Mouse (Mus musculus) heart, embryonic 16.5 days (tissue): ENCODE data around the gene Dcx. TPM values are rescaled to one million over a fixed set of nuclear protein-coding genes. Genes with fewer than 3 reads are reported as not detected.

ENCODE experiments used
- ATAC-seq: fragments of 200-750 bp; cut with Nextera tagmentation; replicated peaks from 2 replicates; pipeline ENCODE4 v1.8.0; 2017; ENCODE audit warnings: moderate number of reproducible peaks; ENCODE audit not compliant: insufficient read depth, low FRiP score; ENCODE audit errors: extremely low read depth
- H3K27ac ChIP-seq: fragments of 300-500 bp; sonication (generic); 2 replicates; pipeline ENCODE4 v1.5.1; 2014; ENCODE audit warnings: mild to moderate bottlenecking, low read length, control low read depth, moderate library complexity
- H3K27me3 ChIP-seq: fragments of 300-500 bp; sonication (generic); 2 replicates; pipeline ENCODE4 v1.6.1; 2014; ENCODE audit warnings: low read length, mixed read lengths; ENCODE audit not compliant: control insufficient read depth, insufficient read depth
- H3K36me3 ChIP-seq: fragments of 300-500 bp; sonication (generic); 2 replicates; pipeline ENCODE4 v1.6.1; 2014; ENCODE audit not compliant: control insufficient read depth, insufficient read depth
- H3K4me1 ChIP-seq: fragments of 300-500 bp; sonication (generic); 2 replicates; pipeline ENCODE4 v1.6.1; 2014; ENCODE audit warnings: low read length, mixed read lengths; ENCODE audit not compliant: control insufficient read depth, insufficient read depth
- H3K4me2 ChIP-seq: fragments of 300-500 bp; sonication (generic); 2 replicates; pipeline ENCODE4 v1.6.1; 2014; ENCODE audit warnings: low read depth, mild to moderate bottlenecking, control low read depth, low read length
- H3K4me3 ChIP-seq: fragments of 300-500 bp; sonication (generic); 2 replicates; pipeline ENCODE4 v1.5.1; 2014; ENCODE audit warnings: mild to moderate bottlenecking, control low read depth, low read length
- H3K9ac ChIP-seq: fragments of 300-500 bp; sonication (generic); 2 replicates; pipeline ENCODE4 v1.6.1; 2014; ENCODE audit warnings: low read length, control low read depth
- H3K9me3 ChIP-seq: fragments of 300-500 bp; sonication (generic); replicated peaks from 2 replicates; pipeline ENCODE4 v1.6.1; 2016; ENCODE audit warnings: low read length; ENCODE audit not compliant: control insufficient read depth
- WGBS: fragments of 180-500 bp; shearing (Covaris S2); extraction: QIAGEN DNeasy Blood & Tissue Kit; methylation state at CpG from one replicate; pipeline ENCODE4 v1.1.7; 2014; 5-methylcytosine and 5-hydroxymethylcytosine counted together
- microRNA-seq: library from miRNA; unstranded; fragments of <30 nt; microRNA quantifications from one replicate; pipeline ENCODE4, GENCODE M21; 2017
- polyA plus RNA-seq: library from polyadenylated mRNA; unstranded; fragments of >200 nt; fragmentation: Nextera tagmentation; extraction: Ambion mirVana; gene quantifications from 2 replicates; pipeline ENCODE4 v1.2.1, GENCODE M21; 2015

Dcx gene
- polyA plus RNA-seq, 1 experiment from 2014 or later = 0.14 TPM

GRCm38 (mm10) chrX:143851351-143851750 lies 81.8 kb downstream of the Dcx start:
- H3K4me2 ChIP-seq = no peak overlapping the region
- ATAC-seq = no peak
- 68% methylated on average over 3 of the region's 3 CpGs for WGBS
- no peaks in the 10 kb centered on the region for H3K36me3 ChIP-seq
- H3K4me1 ChIP-seq = no peaks in the 10 kb centered on the region
- no peaks in the 10 kb centered on the region for H3K9me3 ChIP-seq
- no peak overlapping the region for H3K4me3 ChIP-seq
- no peaks in the 10 kb centered on the region for H3K27me3 ChIP-seq
- no peak overlapping the region for H3K27ac ChIP-seq
- H3K9ac ChIP-seq = no peak overlapping the region

GRCm38 (mm10) chrX:143849969-143850368 lies 83.1 kb downstream of the Dcx start:
- H3K4me2 ChIP-seq = no peak overlapping the region

DNA sequence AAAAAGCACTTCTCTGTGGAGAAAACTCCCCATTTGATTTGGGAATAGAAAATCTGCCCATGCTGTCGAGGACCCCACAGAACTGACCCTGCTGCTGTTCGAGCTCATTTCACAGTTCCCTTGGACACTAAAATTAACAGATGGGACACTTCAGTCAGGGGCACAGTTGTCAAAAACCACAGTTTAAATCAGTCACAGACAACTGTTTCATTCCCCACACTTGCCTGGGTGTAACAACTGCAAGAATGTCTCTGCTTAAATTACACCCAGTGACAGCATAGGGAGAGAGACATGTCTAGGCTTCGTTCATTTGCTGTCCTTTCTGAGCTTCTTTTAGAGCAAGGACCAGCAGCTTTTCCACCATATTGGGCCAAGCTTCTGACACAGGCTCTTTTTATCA lies 86.5 kb downstream of the Dcx start:
- Histone ChIP-seq H3K4me2 (no peak overlapping the region), H3K36me3 (no peaks in the 10 kb centered on the region), H3K4me3 (no peak overlapping the region), H3K27ac (no peak overlapping the region), H3K27me3 (no peaks in the 10 kb centered on the region), H3K4me1 (no peaks in the 10 kb centered on the region), H3K9me3 (no peaks in the 10 kb centered on the region), H3K9ac (no peak overlapping the region)
- no peak for ATAC-seq
- 70% methylated on average over 3 of the region's 3 CpGs for WGBS

More at GRCm38 (mm10) chrX:143849969-143850368, 83.1 kb downstream of the Dcx start:
- Histone ChIP-seq H3K27me3 (no peaks in the 10 kb centered on the region), H3K9me3 (no peaks in the 10 kb centered on the region), H3K9ac (no peak overlapping the region), H3K36me3 (no peaks in the 10 kb centered on the region), H3K4me1 (no peaks in the 10 kb centered on the region), H3K4me3 (no peak overlapping the region), H3K27ac (no peak overlapping the region)
- 76% methylated on average over 3 of the region's 3 CpGs for WGBS
- ATAC-seq = no peak

- 26% methylated on average over 4 of the region's 4 CpGs for WGBS
- Histone ChIP-seq H3K4me2 (peak within 1 kb of the TSS; percentile 61), H3K9me3 (no peaks in the 10 kb centered on the region), H3K4me1 (no peaks in the 10 kb centered on the region), H3K27ac (peak within 1 kb of the TSS; percentile 46), H3K27me3 (no peaks in the 10 kb centered on the region), H3K9ac (peak within 1 kb of the TSS; percentile 59), H3K36me3 (no peaks in the 10 kb centered on the region), H3K4me3 (peak within 1 kb of the TSS; percentile 49)
- no peak; the same call in 1 of the 2 replicates for ATAC-seq
Measured at GRCm38 (mm10) chrX:143827212-143827611, 105.9 kb downstream of the Dcx start, which contains the start of gene Capn6. TSS of gene Capn6 (minus strand) at chrX:143827414.

- 20% methylated on average over 4 of the region's 4 CpGs for WGBS
- Histone ChIP-seq H3K4me3 (peak overlapping the region; percentile 49), H3K4me1 (no peaks in the 10 kb centered on the region), H3K9me3 (no peaks in the 10 kb centered on the region), H3K27me3 (no peaks in the 10 kb centered on the region), H3K4me2 (peak overlapping the region; percentile 61), H3K9ac (peak overlapping the region; percentile 59), H3K27ac (peak overlapping the region; percentile 46), H3K36me3 (no peaks in the 10 kb centered on the region)
- no peak for ATAC-seq
Measured at GRCm38 (mm10) chrX:143826521-143826920, 106.6 kb downstream of the Dcx start.

DNA sequence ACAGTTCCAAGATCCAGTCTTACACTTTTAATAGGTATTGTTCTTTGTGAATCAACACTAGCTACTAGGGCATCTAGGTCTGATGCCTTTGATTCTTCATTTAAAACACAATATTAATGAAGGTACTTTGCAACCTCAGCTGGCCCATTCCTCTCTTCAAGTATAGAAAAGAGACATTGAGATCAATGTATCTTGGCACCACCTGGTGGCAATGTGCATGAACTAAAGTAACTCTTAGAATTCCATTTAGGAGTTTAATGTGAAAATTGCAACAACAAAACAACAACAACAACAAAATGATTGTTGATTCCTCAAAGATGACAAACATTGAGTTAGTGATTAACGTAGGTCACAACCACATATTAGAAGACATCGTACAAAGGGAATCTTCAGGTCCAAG lies 114.2 kb downstream of the Dcx start:
- Histone ChIP-seq H3K27me3 (no peaks in the 10 kb centered on the region), H3K27ac (no peak overlapping the region), H3K9me3 (no peaks in the 10 kb centered on the region), H3K36me3 (no peaks in the 10 kb centered on the region), H3K9ac (no peak overlapping the region), H3K4me3 (no peak overlapping the region), H3K4me2 (no peak overlapping the region), H3K4me1 (no peaks in the 10 kb centered on the region)
- no peak for ATAC-seq
- WGBS = 88% methylated on average over 2 of the region's 2 CpGs

DNA sequence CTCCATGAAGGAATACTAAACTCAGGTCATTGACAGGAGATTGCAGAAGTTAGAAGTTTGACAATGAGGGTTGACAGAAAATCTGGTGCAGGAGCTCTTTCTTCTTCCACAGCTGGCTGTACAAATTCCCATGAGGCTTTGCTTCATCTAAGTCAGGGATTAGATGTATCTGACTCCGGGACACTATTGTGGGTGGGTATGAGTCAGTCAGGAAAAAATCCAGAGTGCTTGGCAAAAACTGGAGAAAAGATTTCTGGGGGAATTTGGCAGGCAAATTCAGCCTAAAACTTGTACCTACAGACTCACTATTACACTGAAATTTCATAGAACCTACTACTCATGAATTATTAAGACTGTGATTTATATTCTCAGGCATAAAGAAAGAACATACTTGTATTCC lies 117.2 kb downstream of the Dcx start:
- Histone ChIP-seq H3K4me1 (no peaks in the 10 kb centered on the region), H3K4me2 (no peak overlapping the region), H3K27me3 (no peaks in the 10 kb centered on the region), H3K27ac (no peak overlapping the region), H3K9ac (no peak overlapping the region), H3K9me3 (no peaks in the 10 kb centered on the region), H3K4me3 (no peak overlapping the region), H3K36me3 (no peaks in the 10 kb centered on the region)
- no peak for ATAC-seq
- WGBS = 59% methylated on average over 1 of the region's 1 CpGs

Small RNA genes lying within 50 kb of the gene (microRNA-seq; reads per million reads assigned to microRNA genes)
- gene Gm47298 = not detected

Other genes starting within 250 kb of the Dcx start
- 78.0 and 78.9 TPM in 2 replicates for gene Capn6, start 105.9 kb downstream of the Dcx start, polyA plus RNA-seq
- gene A730046J19Rik, start 220.4 kb upstream of the Dcx start, polyA plus RNA-seq = 0.57 and 0.74 TPM in 2 replicates